Mouse (Mus musculus) layer of hippocampus, postnatal 25 days (tissue): ENCODE measurements around the gene Cdh26. TPM values are rescaled to one million over a fixed set of nuclear protein-coding genes. Genes with fewer than 3 reads are reported as not detected.

ENCODE experiments used
- DNase-seq, 2 experiments: peaks; one replicate each; pipeline ENCODE4 v3.0.0; 2022; ENCODE audit warnings: mixed read lengths in 2 of 2, low spot score in 1 of 2; ENCODE audit errors: extremely low spot score in 1 of 2
- total RNA-seq, 2 experiments: library from RNA; stranded (reverse); gene quantifications; 2 replicates each; pipeline ENCODE4 v1.2.3; 2021

The Cdh26 gene
- total RNA-seq, 2 experiments from 2014 or later, result 0.12 TPM; not detected in 1

- no peak for DNase-seq
Measured at GRCm38 (mm10) chr2:178506056-178506455, 75.7 kb downstream of the Cdh26 start.

GRCm38 (mm10) chr2:178507379-178508014 is 77.2 kb downstream of the Cdh26 start:
- peak; percentile 66 to 94 for DNase-seq

GRCm38 (mm10) chr2:178508279-178508678 is 77.9 kb downstream of the Cdh26 start:
- no peak for DNase-seq

GRCm38 (mm10) chr2:178513043-178513442 is 82.7 kb downstream of the Cdh26 start:
- DNase-seq, result no peak

- DNase-seq, result peak in 1 of 2 experiments; percentile 16
Measured at GRCm38 (mm10) chr2:178513636-178514071, 83.3 kb downstream of the Cdh26 start.

GRCm38 (mm10) chr2:178516421-178516820 is 86.1 kb downstream of the Cdh26 start:
- DNase-seq, result no peak

- DNase-seq, result no peak
Measured at GRCm38 (mm10) chr2:178516941-178517340, 86.6 kb downstream of the Cdh26 start.

GRCm38 (mm10) chr2:178519321-178519720 is 89.0 kb downstream of the Cdh26 start:
- no peak for DNase-seq

- no peak for DNase-seq
Measured at GRCm38 (mm10) chr2:178520216-178520615, 89.9 kb downstream of the Cdh26 start.

- DNase-seq, result no peak
Measured at GRCm38 (mm10) chr2:178522331-178522730, 92.0 kb downstream of the Cdh26 start.

GRCm38 (mm10) chr2:178522786-178523185 is 92.5 kb downstream of the Cdh26 start:
- DNase-seq, result no peak

GRCm38 (mm10) chr2:178526776-178527175 is 96.4 kb downstream of the Cdh26 start:
- DNase-seq, result no peak

GRCm38 (mm10) chr2:178531226-178531625 is 100.9 kb downstream of the Cdh26 start:
- DNase-seq, result no peak

- no peak for DNase-seq
Measured at GRCm38 (mm10) chr2:178536574-178536973, 106.2 kb downstream of the Cdh26 start.

Other genes starting within 250 kb of the Cdh26 start
- under 1 TPM; 0.52 to 0.87 TPM for gene Sycp2, start 22.8 kb upstream of the Cdh26 start, total RNA-seq
- 1 to 10 TPM; 5.5 to 6.2 TPM for gene Ppp1r3d, start 16.1 kb upstream of the Cdh26 start, total RNA-seq
- gene Fam217b, start 16.0 kb upstream of the Cdh26 start, total RNA-seq, result 10 to 100 TPM; 43.6 to 45.9 TPM